Mouse (Mus musculus) thymus, postnatal 14 days (tissue): ENCODE data around the gene Cntrob.

ENCODE experiments used
- DNase-seq: peaks from one replicate; pipeline ENCODE4 v3.0.0; 2021

Cntrob gene

GRCm38 (mm10) chr11:69323667-69324111 is at the start of gene Cntrob, which contains the start of gene Trappc1:
Gene Cntrob (minus strand): TSS chr11:69323775.
Gene Trappc1 (plus strand): TSS chr11:69323980.
- peak; percentile 100 for DNase-seq

- DNase-seq, result peak; percentile 23
Observed at GRCm38 (mm10) chr11:69372780-69373170, 49.2 kb upstream of the Cntrob start.

GRCm38 (mm10) chr11:69372056-69372779 is 48.6 kb upstream of the Cntrob start:
- DNase-seq, result peak; percentile 19

- DNase-seq, result no peak
Observed at GRCm38 (mm10) chr11:69371601-69372000, 48.0 kb upstream of the Cntrob start.

- DNase-seq, result no peak
Observed at GRCm38 (mm10) chr11:69370817-69371215, 47.2 kb upstream of the Cntrob start.

GRCm38 (mm10) chr11:69369990-69370816 is 46.6 kb upstream of the Cntrob start:
- no peak for DNase-seq

GRCm38 (mm10) chr11:69369215-69369989 is 45.8 kb upstream of the Cntrob start, which contains the start of gene Chd3:
Gene Chd3 (minus strand): TSS chr11:69369406.
- DNase-seq, result peak; percentile 44

- DNase-seq, result peak; percentile 59
Observed at GRCm38 (mm10) chr11:69368356-69369214, 45.0 kb upstream of the Cntrob start.

- DNase-seq, result peak; percentile 20
Observed at GRCm38 (mm10) chr11:69367616-69368355, 44.2 kb upstream of the Cntrob start.

GRCm38 (mm10) chr11:69366855-69367615 is 43.5 kb upstream of the Cntrob start:
- DNase-seq, result peak; percentile 56

GRCm38 (mm10) chr11:69366157-69366854 is 42.7 kb upstream of the Cntrob start:
- DNase-seq, result peak; percentile 89

- DNase-seq, result no peak
Observed at GRCm38 (mm10) chr11:69365722-69366121, 42.1 kb upstream of the Cntrob start.

- peak; percentile 22 for DNase-seq
Observed at GRCm38 (mm10) chr11:69364910-69365309, 41.3 kb upstream of the Cntrob start.

- no peak for DNase-seq
Observed at GRCm38 (mm10) chr11:69364376-69364775, 40.8 kb upstream of the Cntrob start.

GRCm38 (mm10) chr11:69362479-69362878 is 38.9 kb upstream of the Cntrob start:
- DNase-seq, result no peak

GRCm38 (mm10) chr11:69362021-69362420 is 38.4 kb upstream of the Cntrob start:
- DNase-seq, result peak; percentile 28

GRCm38 (mm10) chr11:69357690-69358089 is 34.1 kb upstream of the Cntrob start:
- DNase-seq, result no peak

GRCm38 (mm10) chr11:69356544-69356943 is 33.0 kb upstream of the Cntrob start:
- DNase-seq, result no peak

- DNase-seq, result no peak
Observed at GRCm38 (mm10) chr11:69346441-69346840, 22.9 kb upstream of the Cntrob start.
